Mouse (Mus musculus) right cerebral cortex, adult 18-20 months (tissue): ENCODE results near the gene Cntfr.

ENCODE experiments used
- DNase-seq: peaks from one replicate; pipeline ENCODE4 v3.0.0; 2022; ENCODE audit warnings: mixed read lengths

Gene Cntfr

DNA sequence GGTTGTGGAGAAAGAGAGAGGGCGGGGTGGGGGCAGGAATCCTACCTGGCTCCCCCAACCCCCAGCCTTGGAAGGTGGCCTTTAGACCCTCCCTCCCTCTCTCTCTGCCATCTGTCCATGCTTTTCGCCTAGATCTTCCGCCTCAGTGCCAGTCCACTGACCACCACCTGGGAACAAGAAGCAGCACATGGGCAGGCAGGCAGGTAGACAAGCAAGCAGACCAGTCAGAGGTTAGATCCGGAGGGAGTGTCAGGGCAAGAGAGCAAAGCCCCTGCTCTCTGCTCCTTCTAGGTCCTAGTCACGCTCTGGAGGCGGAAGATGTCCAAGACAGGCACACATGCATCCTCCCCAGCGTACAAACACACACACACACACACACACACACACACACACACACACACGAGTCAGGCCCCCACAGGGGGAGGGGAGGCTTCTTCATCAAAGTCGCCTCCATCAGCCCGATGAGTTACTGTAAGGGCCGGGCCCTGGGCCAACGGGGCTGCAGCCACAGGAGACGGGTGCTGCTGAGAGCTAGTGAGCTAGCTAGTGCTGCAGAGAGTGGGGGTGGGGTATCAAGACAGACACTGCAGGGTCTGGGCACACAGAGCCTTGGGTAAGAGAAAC lies 19.8 kb downstream of the Cntfr start:
- no peak for DNase-seq

DNA sequence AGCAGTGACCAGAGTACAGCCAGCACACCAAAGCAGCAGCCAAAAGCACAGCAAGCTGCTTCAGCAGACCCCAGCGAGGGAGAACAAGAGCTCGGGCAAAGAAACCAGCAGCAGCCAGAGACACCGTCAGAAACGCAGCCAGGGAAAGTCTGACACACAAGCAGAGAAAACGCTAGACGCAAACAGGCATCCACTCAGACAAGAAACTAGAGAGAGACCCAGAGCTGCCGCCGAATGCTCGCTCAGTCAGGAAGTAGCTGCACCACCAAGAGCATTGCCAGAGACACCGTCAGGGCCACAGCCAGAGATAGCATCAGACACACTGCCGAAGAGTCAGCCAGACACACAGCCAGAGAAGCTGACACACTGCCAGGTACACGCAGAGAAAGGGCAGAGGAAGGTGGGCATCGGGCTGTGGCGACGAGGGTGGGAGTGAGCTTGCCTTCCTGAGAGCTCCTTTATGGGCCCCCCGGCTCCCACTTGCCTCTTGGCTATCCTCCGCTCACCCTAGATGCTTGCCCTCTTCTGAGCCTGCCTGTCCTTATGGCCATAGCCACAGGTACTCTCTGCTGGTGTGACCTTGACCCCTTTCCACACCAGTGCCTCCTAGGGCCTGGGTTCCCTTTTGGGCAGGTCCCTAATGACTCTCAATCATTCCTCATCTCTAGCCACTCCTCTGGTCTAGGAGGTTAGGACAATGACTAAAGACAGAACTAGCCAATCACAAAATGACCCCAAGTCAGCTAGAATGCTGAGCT lies 20.5 kb downstream of the Cntfr start:
- no peak for DNase-seq

DNA sequence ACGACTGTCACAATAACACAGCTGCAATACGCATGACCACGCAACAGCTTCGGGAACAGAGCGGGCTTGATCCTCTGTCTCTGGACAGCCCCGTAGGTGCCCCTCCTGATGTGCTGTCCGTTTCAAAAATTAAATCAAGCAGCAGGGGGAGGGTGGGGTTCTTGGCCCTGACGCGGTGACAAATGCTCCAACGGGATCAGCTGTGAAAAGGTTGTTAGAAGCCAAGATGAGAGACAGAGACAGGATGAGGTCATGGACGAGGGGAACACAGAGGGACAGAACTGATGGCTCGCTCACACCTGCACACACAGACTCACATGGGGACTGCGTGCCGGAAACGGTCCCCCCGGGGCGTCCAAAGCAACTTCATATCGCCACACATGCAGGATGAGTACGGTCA lies 23.7 kb downstream of the Cntfr start:
- DNase-seq: no peak

DNA sequence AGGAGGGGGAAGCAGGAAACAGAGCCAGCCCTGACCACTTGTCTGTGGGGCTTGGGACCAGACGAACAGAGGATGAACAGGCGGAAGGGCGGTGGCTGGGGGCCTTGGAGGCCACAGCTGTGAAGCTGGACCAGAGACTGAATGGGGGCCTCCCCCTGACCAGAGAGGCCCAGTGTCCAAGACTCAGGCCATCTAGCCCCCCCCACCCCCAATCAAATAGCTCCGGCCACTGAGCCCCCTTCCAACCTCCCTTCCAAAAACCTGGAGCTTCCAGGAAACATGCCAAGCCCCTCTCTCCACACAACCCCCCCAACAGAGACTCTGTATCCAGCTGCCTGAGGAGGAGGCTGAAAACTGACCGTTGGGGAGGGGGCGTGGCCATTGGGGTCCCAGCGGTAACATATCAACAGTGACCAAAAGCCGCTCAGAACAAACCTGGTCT lies 24.3 kb downstream of the Cntfr start:
- no peak for DNase-seq

DNA sequence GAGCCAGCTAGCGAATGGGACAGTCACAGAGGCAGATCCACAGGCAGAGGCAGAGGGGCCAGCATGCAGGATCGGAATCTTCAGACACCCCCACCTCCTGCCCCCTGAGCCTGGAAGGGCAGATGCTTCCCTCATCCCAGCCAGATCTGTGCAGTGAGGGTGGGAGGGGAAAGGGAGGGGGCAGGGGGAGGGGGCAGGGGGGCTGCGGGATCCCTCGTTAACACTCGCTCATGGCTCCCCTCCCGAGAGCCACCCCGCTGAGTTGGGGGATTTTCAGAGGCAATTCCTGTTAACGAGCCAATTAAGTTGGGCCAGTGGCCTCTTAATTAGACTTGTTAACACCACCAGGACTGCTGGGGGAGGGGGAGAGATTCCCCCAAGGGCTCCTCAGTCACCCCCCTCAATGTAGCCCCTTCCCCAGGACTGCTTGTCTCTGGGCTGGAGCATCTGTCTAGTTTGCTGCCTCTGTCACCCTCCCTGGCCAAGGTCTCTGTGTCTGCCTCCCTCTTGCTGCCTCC lies 24.9 kb downstream of the Cntfr start:
- DNase-seq: no peak

DNA sequence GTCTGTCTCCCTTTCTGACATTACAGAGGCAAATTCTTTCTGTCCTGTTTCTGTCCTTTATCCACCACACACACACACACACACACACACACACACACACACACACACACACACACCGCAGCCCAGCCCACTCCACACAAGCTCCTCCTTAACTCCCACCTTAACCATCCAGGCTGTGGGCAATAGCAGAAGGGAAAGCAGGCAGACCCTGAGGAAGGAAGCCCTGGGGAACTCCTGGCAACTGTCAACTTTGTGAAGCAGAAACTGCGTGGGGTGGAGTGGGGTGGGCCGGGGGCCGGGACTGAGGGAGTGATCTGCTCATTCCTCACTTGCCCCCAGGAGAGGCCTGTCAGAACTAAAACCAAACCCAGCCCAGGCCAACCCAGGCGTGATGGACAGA lies 25.4 kb downstream of the Cntfr start:
- DNase-seq: no peak

DNA sequence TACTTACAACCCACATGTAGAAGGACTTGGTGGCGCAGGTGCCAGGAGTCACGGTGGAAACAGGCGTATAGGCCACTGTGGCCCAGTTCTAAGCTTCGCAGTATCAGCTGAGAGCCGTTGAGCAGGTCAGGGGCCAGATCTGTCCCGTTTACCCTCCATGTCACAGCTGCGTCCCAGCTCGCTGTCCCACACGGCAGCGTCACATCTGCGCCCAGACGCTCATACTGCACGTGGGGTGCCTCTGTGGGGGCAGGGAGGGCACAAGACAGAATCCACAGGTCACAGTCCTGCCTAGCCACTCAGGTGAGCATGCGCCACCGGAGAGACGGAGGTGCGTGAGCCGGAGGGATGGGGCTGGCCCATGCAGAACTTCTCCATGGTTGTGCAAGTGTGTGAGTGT lies 26.1 kb downstream of the Cntfr start:
- no peak for DNase-seq

DNA sequence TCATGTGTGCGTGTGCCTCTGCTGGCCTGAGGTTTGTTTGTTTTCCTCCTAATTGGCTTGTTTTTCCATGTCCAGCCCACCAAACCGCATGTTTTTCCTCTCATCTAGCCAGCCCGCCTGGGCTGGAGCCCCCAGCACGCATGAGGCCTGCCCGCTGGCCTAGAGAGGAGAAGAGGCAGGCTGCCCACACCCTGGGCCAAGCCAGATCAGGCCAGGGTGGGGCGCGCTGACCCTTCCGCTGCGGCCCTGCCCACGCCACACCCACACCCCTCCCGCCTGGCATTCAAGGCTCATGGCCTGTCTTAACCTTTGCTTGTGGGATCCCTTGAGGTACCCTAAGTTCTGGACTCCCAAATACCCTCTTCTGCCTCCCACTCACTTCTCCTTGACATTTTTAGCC lies 30.2 kb downstream of the Cntfr start:
- no peak for DNase-seq

DNA sequence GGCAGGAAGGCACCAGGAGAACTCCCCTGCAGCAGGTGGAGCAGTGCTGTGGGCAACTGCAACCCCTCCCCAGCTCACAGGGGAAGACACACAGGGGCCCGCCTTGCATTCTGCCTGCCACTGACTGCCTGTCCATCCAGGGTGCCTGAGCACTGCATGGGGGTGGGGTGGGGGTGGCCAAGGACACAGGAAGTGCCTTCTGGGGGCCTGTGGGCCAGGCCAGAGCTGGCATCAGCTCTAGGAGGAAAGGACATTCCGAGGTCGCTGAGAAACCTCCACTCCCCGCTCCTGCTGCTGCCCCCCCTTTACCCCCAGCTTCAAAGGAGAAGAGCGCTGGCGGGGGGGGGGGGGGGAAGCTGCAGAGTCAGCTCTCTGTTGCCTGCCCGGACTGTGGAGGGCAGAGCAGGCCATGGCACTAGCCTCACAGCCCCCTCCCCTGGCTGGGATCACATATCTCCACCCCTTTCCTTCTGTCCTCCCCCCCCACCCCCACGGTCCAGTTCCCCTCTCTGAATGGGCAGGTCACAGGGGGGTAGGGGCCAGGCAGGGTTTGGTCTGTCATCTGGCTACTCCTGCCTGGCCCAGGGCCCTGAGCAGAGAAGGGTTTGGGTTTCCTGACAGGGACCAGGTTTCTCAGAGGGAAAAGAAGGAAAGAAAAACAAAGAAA lies 31.7 kb downstream of the Cntfr start:
- no peak for DNase-seq

DNA sequence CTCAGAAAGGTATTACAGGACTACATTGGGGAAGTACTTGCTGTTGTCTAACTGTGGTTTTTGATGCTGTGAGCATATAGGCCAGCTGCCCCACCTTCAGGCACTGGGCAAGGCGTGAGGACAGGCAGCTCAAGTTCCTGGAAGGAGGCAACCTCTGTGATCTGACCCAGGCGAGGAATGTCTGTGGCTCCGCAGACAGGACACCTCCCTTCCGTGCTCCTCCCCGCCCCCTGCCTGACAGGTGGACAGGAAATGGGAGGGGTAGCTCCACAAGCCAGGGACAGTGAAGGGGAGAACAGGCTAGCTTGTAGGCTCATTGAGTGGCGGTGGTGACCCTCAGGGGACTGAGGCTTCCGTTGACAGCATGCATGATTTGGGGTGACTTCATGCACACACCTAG lies 32.4 kb downstream of the Cntfr start:
- no peak for DNase-seq

DNA sequence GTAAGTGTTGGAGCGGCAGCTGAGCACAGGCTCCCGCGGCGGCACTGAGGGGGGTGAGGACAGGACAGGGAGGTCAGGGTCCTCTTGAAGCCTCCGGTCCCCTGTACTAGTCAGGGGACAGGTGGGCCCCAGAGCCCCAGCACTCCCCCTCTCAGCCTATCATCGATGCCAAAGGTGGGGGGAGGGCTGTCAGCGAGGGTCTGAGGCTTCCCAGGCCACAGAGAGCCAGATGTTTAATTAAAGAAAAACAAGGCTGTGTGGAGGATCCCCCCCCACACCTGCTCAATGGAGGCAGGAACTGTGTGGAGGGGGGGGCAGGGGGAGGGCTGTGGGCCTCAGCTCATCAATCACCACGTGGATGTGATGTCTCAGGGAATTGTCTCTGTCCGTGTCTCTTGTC lies 33.3 kb downstream of the Cntfr start:
- DNase-seq: no peak

DNA sequence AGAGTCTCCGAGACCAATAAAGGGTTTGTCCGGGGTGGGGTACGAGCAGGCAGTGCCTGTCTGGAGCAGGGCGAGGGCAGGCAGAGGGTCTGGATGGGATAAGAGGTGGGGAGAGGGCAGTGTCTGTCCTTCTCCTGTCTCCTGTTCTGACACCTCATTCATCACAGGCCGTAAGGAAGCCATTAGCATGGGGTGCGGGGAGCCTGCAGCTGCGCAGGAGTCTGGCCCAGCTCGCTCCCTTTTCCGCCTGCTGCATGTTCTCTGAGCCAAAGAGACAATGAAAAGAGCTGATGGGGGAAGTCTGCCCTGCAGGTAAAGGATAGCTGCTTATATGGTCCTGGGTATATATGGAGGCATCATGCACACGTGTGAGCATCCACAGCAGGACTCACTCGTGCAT lies 34.2 kb downstream of the Cntfr start:
- no peak for DNase-seq

DNA sequence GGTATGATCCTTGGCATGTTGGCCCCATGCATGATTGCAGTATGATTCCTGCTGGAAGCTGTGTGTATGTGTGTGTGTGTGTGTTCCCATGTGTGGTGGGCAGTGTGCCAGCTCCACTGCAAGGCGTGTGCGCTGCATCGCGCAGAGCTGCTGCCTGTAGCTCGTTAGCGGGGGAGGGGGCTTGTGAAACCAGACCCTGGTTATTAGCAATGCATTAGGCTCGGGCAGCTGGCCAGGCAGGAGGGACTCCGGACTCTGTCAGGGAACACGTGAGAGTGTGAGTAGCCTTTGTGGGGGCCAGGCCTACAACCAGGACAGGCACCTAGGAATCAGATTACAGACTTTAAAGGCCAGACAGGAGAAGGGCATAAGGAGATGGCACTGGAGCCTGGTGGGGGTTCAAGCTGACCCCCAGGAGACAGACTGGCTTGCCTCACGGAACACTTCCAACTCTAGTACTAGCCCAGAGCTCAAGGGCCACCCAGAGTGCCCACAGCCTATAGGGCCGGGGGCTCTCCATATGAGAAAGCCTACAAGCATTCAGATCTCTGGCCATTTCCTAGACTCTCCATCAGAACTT lies 35.9 kb downstream of the Cntfr start:
- no peak for DNase-seq

DNA sequence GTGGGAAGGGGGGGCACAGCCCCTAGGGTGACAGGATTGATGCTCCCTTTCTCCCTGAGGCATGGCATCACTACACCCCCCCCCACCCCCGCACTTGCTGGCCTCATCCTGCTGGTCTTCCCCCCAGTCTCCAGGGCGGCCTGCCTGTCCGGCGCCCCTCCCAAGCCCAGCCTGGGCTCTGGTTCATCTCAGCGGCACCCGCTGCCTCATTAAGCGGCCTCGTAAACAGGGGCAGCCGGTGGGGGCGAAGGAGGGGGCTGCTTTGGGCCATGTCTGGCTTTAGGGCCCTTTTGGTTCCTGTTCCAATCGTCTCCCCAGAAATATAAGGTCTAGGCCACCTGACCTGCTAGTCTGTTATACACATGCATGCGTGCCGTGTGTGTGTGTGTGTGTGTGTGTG lies 37.3 kb downstream of the Cntfr start:
- DNase-seq: no peak

DNA sequence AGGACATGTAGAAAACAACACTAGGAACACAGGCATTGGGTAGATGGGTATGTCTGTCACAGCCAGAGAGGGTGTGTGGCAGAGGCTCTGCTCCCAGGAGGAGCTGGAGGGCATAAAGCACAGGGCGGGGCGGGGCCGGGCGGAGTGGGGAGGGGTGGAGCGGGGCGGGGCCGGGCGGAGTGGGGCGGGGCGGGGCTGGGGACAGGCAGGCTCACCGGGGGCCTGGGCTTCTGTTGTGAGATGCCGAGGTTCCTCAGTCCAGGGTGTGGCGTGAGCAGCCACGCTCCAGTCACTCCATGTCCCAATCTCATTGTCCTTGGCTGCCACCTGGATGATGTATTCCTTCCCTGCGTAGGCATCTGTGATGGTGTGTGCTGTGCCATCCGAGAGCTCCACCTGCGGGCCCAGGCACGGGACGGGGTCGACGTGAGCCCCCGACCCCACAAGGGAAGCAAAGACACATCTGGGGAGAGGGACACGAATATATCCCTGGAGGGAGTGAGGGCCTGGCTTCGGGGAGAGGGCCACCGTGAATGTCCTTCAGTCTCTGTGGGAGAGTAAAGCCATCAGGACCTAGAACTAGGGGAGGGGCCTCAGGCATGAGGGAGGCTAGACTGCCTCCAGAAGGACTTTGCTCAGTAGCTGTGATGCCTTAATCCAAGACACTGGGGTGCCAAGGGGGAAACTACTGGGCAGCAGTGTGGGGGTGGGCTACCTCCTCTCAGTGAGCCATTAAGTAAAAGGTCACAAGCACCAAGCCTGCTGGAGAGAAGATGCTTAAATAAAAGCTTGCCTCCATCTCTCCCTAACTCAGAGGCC lies 38.1 kb downstream of the Cntfr start:
- DNase-seq: no peak

DNA sequence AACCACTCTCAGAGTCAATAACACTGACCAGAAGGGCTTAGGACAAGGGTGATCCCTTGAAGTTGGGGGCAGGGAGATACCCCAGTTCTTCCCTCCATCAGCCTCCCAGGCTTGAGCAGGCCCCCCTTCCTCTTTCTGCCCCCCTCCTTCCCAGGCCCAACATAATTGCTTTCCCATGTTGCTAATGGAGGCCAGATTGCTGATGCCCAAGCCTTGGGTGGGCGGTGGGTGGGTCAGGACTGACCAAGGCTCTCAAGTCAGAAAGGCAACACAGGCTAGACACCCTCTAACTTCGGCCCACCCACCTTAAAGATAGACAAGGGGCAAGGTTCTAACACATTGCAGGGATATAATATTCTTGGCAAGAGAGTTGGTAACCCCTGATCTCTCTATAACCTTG lies 41.4 kb downstream of the Cntfr start:
- DNase-seq: no peak

DNA sequence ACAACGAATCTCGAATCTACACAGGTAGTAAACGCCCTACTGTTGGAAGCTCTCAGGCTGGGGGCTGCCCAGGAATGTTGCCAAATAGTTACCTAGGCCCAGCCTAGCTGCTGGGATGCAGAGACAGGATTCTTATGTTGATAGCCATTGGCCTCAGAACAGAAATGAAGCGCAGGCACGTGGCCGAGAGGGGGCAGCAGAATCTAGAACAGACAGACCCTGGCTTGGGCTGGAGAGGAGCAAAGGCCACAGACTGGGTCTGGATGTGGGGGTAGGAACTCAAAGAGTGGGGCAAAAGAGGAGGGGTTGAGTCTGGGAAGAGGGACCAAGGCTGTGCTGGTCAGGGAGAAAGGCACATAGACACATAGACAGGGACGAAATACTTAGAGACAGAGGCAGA lies 42.7 kb downstream of the Cntfr start:
- peak; percentile 35 for DNase-seq

DNA sequence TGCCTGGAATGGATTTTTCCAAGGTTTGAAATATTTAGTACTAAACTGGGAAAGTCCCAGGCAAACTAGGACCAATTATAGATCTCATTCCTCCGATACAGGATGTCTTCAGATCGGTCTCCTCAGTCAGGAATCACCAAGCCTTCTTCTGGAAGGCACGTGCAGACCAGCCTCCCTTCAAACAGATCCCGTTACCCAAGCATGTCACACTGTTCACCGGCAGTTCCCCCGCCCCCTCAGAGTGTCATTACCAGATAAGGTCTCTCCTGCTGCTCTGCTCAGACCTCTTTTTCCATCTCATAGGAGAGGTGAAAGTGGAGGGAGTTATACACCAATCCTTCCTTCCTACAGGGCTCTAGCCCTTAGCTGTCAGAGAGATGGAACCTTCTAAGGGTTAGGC lies 43.2 kb downstream of the Cntfr start:
- no peak for DNase-seq

DNA sequence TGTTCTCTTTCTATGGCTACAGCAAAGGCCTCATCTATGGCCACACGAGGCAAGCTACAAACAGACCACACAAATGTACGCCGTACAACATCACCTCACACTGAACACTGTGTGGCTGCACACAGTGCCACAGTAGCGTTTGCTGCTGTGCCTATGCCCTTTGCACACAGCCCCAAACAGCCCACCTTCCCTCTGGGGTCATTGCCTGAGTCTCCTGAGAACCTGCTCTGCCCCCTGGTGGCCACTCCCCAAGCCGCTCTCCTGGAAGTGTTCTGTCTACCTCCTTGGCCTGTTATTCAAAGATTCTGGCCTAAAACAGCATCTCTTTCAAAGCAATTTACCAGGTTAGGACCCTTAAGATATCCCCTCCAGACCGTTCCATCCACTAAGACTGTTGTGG lies 43.6 kb downstream of the Cntfr start:
- DNase-seq: peak; percentile 71

DNA sequence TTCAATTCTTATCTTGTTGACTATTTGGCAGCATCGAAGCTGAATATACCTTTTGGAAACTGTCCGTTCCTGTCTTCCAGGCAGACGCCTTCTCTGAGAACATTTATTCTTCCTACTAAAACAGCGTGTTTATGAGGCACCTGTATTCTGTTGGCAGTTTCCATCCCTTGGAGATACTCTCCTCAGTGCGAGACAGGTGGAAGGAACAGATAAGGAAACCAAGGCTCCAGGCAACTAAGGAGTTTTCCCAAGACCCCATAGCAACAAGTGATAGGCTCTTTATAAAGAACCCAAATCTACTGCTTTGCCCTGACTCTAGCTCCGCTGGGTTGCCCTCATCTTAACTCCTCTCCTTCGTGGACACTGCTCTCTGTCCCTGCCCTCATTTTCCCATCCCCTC lies 48.3 kb downstream of the Cntfr start:
- no peak for DNase-seq

DNA sequence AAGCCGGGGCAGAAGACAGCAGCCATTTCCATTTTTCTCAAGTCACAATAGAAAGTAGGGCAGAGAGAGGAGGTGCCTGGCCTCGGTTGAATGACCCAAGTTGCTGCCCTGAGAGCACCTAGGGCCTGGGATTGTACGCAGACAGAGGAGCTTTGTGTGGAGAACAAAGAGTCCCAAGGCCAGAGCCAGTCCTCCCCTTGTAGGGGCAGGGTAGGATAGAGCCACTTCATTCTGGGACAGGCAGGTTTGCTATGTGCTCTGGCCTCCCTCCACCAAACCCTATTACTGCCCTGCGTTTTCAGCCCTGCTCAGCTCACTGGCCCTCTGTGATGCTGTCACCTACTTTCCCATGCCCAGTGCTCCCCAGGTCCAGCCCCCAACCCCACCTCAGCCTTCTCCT lies 48.7 kb downstream of the Cntfr start:
- DNase-seq: no peak

DNA sequence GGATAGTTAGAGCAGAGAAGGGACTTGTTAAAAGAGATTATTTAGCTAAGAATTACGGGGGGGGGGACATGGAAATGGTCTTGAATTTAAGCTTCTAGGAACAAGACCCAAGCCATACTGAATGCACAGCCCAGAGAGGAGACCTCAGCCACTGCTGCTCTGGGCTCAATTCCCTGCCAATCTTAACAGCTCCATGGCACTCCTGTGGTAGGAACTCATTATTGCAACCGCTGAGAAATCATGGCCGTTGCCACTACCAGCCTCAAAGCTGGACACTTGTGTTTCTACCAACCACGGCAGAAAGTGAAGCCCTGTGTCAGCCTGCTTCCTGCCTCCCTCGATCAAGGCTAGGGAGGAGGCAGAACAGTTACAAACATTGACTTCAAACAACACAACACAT lies 51.4 kb downstream of the Cntfr start:
- DNase-seq: no peak
